18 mouse cellular contexts compared by ENCODE assay signal in genomic region chr17:46513329-46513728, GRCm38 (mm10). TPM values are rescaled to one million over a fixed set of nuclear protein-coding genes. Genes with fewer than 3 reads are reported as not detected.
DNase-seq lines count a peak whose midpoint lies in the region; ATAC-seq and TF ChIP-seq lines count a peak whose summit lies in the region.
"Had no signal": no experiment of that assay in that cellular context is flagged by ENCODE, and none has a peak within 500 bp of the region (broad histone marks: within the 10 kb centered on the region; RNA-seq: fewer than 3 reads in every experiment).

No protein-coding gene starts in this region.

- no peaks in the 10 kb centered on the region for H3K9me3 ChIP-seq in midbrain, embryonic 13.5 days
- H3K9me3 ChIP-seq in midbrain, embryonic 16.5 days (replicated peaks; ENCODE audit: control insufficient read depth, low read length, poor library complexity, severe bottlenecking) = no peaks in the 10 kb centered on the region
- H3K9me3 ChIP-seq in MEL (replicated peaks; ENCODE audit: insufficient read depth, low read length) = no peaks in the 10 kb centered on the region
- no peaks in the 10 kb centered on the region for H3K9me3 ChIP-seq in midbrain, postnatal 0 days (ENCODE audit: low read length)
- H3K9me3 ChIP-seq: embryonic facial prominence, embryonic 12.5 days; heart, embryonic 13.5 days; limb, embryonic 10.5 days; neural tube, embryonic 12.5 days had no signal

- ATAC-seq in midbrain, embryonic 13.5 days = peak; percentile 48; the same call in 1 of the 2 replicates
- no peak for ATAC-seq in midbrain, embryonic 16.5 days
- no peak for ATAC-seq in midbrain, postnatal 0 days (ENCODE audit: low FRiP score)

- no peaks in the 10 kb centered on the region; the same call in 1 of the 2 replicates for H3K4me1 ChIP-seq in kidney, adult 2 months (ENCODE audit: control insufficient read depth, insufficient read depth, low read length)
- H3K4me1 ChIP-seq in midbrain, embryonic 13.5 days (replicated peaks) = 0 out of 2 replicates have a peak, but pooled peaks cover 4% of the 10 kb centered on the region
- H3K4me1 ChIP-seq in midbrain, embryonic 16.5 days (ENCODE audit: control insufficient read depth, insufficient read depth, low read length) = no peaks in the 10 kb centered on the region
- H3K4me1 ChIP-seq in MEL (ENCODE audit: control insufficient read depth in 1 of 2, insufficient read depth in 2 of 2, low read length in 2 of 2) = no peaks in the 10 kb centered on the region
- H3K4me1 ChIP-seq in midbrain, postnatal 0 days (ENCODE audit: insufficient read depth, low read length) = no peaks in the 10 kb centered on the region
- H3K4me1 ChIP-seq: embryonic facial prominence, embryonic 12.5 days; heart, embryonic 13.5 days had no signal

- no peaks in the 10 kb centered on the region for H3K79me2 ChIP-seq in MEL (ENCODE audit: control insufficient read depth, insufficient read depth, low read length, poor library complexity)

- no peak for TF ChIP-seq RAD21 in MEL (IDR thresholded peaks at IDR 0.05; ENCODE audit: low read depth, low read length)

- no peak for TF ChIP-seq EP300 in MEL (IDR thresholded peaks at IDR 0.05; ENCODE audit: low read depth in 1 of 2, low read length in 2 of 2)

- no peaks in the 10 kb centered on the region for H3K36me3 ChIP-seq in kidney, adult 2 months (ENCODE audit: control insufficient read depth, insufficient read depth, low read length)
- H3K36me3 ChIP-seq in midbrain, embryonic 13.5 days = peaks cover 6% of the 10 kb centered on the region
- peaks cover 7% of the 10 kb centered on the region for H3K36me3 ChIP-seq in midbrain, embryonic 16.5 days (ENCODE audit: control insufficient read depth, insufficient read depth, low read length)
- H3K36me3 ChIP-seq in MEL (ENCODE audit: control insufficient read depth in 1 of 2, insufficient read depth in 2 of 2, low read length in 2 of 2) = no peaks in the 10 kb centered on the region
- H3K36me3 ChIP-seq in midbrain, postnatal 0 days (ENCODE audit: insufficient read depth, low read length) = peaks cover 29% of the 10 kb centered on the region
- H3K36me3 ChIP-seq: embryonic facial prominence, embryonic 12.5 days; limb, embryonic 10.5 days had no signal

- DNase-seq in kidney, adult 2 months = peak; percentile 62
- DNase-seq in kidney, postnatal 14 days = no peak
- DNase-seq in MEL (ENCODE audit: low read depth, low spot score) = peak; percentile 40
- DNase-seq in midbrain, postnatal 0 days (ENCODE audit: low spot score) = peak; percentile 8
- no peak for DNase-seq in frontal cortex, postnatal 25 days (ENCODE audit: low spot score in 2 of 2)
- DNase-seq: adrenal gland, postnatal 25 days; cerebellum, adult 2 months; right cerebral cortex, postnatal 25 days had no signal

- TF ChIP-seq CTCF in kidney, adult 2 months (conservative IDR thresholded peaks at IDR 0.05; ENCODE audit: insufficient read depth, insufficient read length, low read depth, low read length) = no peak
- TF ChIP-seq CTCF in MEL (IDR thresholded peaks at IDR 0.05 in 2 of 3, conservative IDR thresholded peaks at IDR 0.05 in 1 of 3; ENCODE audit: control insufficient read depth in 1 of 3, insufficient read depth in 1 of 3, low read depth in 2 of 3, low read length in 3 of 3, poor library complexity in 1 of 3, severe bottlenecking in 1 of 3) = no peak
- no peak for TF ChIP-seq CTCF in midbrain, postnatal 0 days (IDR thresholded peaks at IDR 0.05)

- no peak overlapping the region for H3K9ac ChIP-seq in midbrain, embryonic 13.5 days (replicated peaks)
- no peak overlapping the region for H3K9ac ChIP-seq in midbrain, embryonic 16.5 days (ENCODE audit: low read depth, low read length)
- no peak overlapping the region for H3K9ac ChIP-seq in MEL (ENCODE audit: control insufficient read depth, low read depth, low read length, poor library complexity, severe bottlenecking)
- no peak overlapping the region for H3K9ac ChIP-seq in midbrain, postnatal 0 days (replicated peaks; ENCODE audit: low read length, poor library complexity, severe bottlenecking)
- H3K9ac ChIP-seq: embryonic facial prominence, embryonic 12.5 days; heart, embryonic 13.5 days; liver, embryonic 14.5 days; neural tube, embryonic 12.5 days had no signal

- no peak overlapping the region for H3K4me2 ChIP-seq in midbrain, embryonic 13.5 days (replicated peaks)
- H3K4me2 ChIP-seq in midbrain, embryonic 16.5 days (ENCODE audit: low read length) = no peak overlapping the region
- H3K4me2 ChIP-seq in midbrain, postnatal 0 days (ENCODE audit: low read depth, low read length, poor library complexity, severe bottlenecking) = no peak overlapping the region
- H3K4me2 ChIP-seq: embryonic facial prominence, embryonic 12.5 days; heart, embryonic 13.5 days; neural tube, embryonic 12.5 days had no signal

- no peak for TF ChIP-seq POLR2A in kidney, adult 2 months (IDR thresholded peaks at IDR 0.05; ENCODE audit: low read depth, low read length)
- TF ChIP-seq POLR2A in MEL (IDR thresholded peaks at IDR 0.05; ENCODE audit: control insufficient read depth in 1 of 2, insufficient read depth in 1 of 2, low read depth in 1 of 2, low read length in 2 of 2, poor library complexity in 1 of 2) = no peak

- WGBS in kidney, adult 2 months = 47% methylated on average over 2 of the region's 2 CpGs
- 72% methylated on average over 2 of the region's 2 CpGs for WGBS in midbrain, embryonic 13.5 days
- WGBS in midbrain, embryonic 16.5 days = 66% methylated on average over 2 of the region's 2 CpGs
- 55% methylated on average over 2 of the region's 2 CpGs for WGBS in midbrain, postnatal 0 days

- H3K27ac ChIP-seq in kidney, adult 2 months (ENCODE audit: insufficient read depth, low read depth, low read length) = no peak overlapping the region
- no peak overlapping the region for H3K27ac ChIP-seq in midbrain, embryonic 13.5 days
- no peak overlapping the region for H3K27ac ChIP-seq in midbrain, embryonic 16.5 days (ENCODE audit: low read length)
- no peak overlapping the region for H3K27ac ChIP-seq in MEL (ENCODE audit: control insufficient read depth, low read depth, low read length)
- H3K27ac ChIP-seq in midbrain, postnatal 0 days (ENCODE audit: low read depth, low read length) = no peak overlapping the region
- H3K27ac ChIP-seq: embryonic facial prominence, embryonic 12.5 days; heart, embryonic 13.5 days; left cerebral cortex, adult 2 months; limb, embryonic 10.5 days; liver, embryonic 14.5 days; macrophage; neural tube, embryonic 12.5 days had no signal

- H3K27me3 ChIP-seq in kidney, adult 2 months (replicated peaks; ENCODE audit: control insufficient read depth, insufficient read depth, low read length) = no peaks in the 10 kb centered on the region
- no peaks in the 10 kb centered on the region for H3K27me3 ChIP-seq in midbrain, embryonic 13.5 days
- H3K27me3 ChIP-seq in midbrain, embryonic 16.5 days (ENCODE audit: control insufficient read depth, insufficient read depth, low read depth, low read length) = no peaks in the 10 kb centered on the region
- no peaks in the 10 kb centered on the region for H3K27me3 ChIP-seq in MEL (ENCODE audit: control insufficient read depth in 1 of 2, insufficient read depth in 2 of 2, low read length in 2 of 2)
- no peaks in the 10 kb centered on the region for H3K27me3 ChIP-seq in midbrain, postnatal 0 days (ENCODE audit: insufficient read depth, low read length)
- H3K27me3 ChIP-seq: embryonic facial prominence, embryonic 12.5 days; heart, embryonic 13.5 days; neural tube, embryonic 12.5 days had no signal

- H3K4me3 ChIP-seq in kidney, adult 2 months (ENCODE audit: insufficient read depth, low read depth, low read length) = no peak overlapping the region
- H3K4me3 ChIP-seq in midbrain, embryonic 13.5 days (replicated peaks) = no peak overlapping the region
- H3K4me3 ChIP-seq in midbrain, embryonic 16.5 days (ENCODE audit: low read depth, low read length) = no peak overlapping the region
- H3K4me3 ChIP-seq in MEL (ENCODE audit: control insufficient read depth in 1 of 2, insufficient read depth in 1 of 2, low read depth in 2 of 2, low read length in 2 of 2) = no peak overlapping the region
- H3K4me3 ChIP-seq in midbrain, postnatal 0 days (ENCODE audit: low read depth, low read length) = no peak overlapping the region
- H3K4me3 ChIP-seq: embryonic facial prominence, embryonic 12.5 days; heart, embryonic 13.5 days; left cerebral cortex, adult 2 months; limb, embryonic 10.5 days; neural tube, embryonic 12.5 days had no signal

RNA-seq across cellular contexts. Expression of gene Dnph1, which starts 16.8 kb away (rescaled TPM):
- 20.7 and 22.8 TPM in 2 replicates for polyA plus RNA-seq in kidney, adult 2 months (2012; rRNA removed)
- 31.6 and 32.4 TPM in 2 replicates for polyA plus RNA-seq in midbrain, embryonic 13.5 days (2015; fragmentation: Nextera tagmentation; extraction: Ambion mirVana)
- 11.1 and 11.5 TPM in 2 replicates for polyA plus RNA-seq in midbrain, embryonic 16.5 days (2015; fragmentation: Nextera tagmentation; extraction: Ambion mirVana)
- 37.2 and 40.8 TPM in 2 replicates for total RNA-seq in MEL (2012; rRNA removed)
- 10 to 100 TPM in 1 of 2 experiments, not detected in 1; 86.5 TPM for polyA plus RNA-seq in MEL (2012; ENCODE audit: insufficient read depth in 1 of 2, insufficient read length in 2 of 2, low read depth in 1 of 2, low replicate concordance in 2 of 2, missing spikeins in 1 of 2)
- 4.0 and 4.1 TPM in 2 replicates for total RNA-seq in midbrain, postnatal 0 days (2014; rRNA removed)
- polyA plus RNA-seq in midbrain, postnatal 0 days (2015; fragmentation: Nextera tagmentation; extraction: Ambion mirVana) = 10.2 and 10.4 TPM in 2 replicates
- total RNA-seq: monocyte, adult 5-6 weeks had no signal

RNA-seq across cellular contexts. Expression of gene Ttbk1, which starts 25.9 kb away (rescaled TPM):
- 1.4 and 1.6 TPM in 2 replicates for polyA plus RNA-seq in kidney, adult 2 months (2012; rRNA removed)
- polyA plus RNA-seq in midbrain, embryonic 13.5 days (2015; fragmentation: Nextera tagmentation; extraction: Ambion mirVana) = 4.6 and 5.0 TPM in 2 replicates
- polyA plus RNA-seq in midbrain, embryonic 16.5 days (2015; fragmentation: Nextera tagmentation; extraction: Ambion mirVana) = 4.7 and 5.5 TPM in 2 replicates
- not detected in 2 replicates for total RNA-seq in MEL (2012; rRNA removed)
- under 1 TPM in 1 of 2 experiments, not detected in 1; 0.08 TPM for polyA plus RNA-seq in MEL (2012; ENCODE audit: insufficient read depth in 1 of 2, insufficient read length in 2 of 2, low read depth in 1 of 2, low replicate concordance in 2 of 2, missing spikeins in 1 of 2)
- total RNA-seq in midbrain, postnatal 0 days (2014; rRNA removed) = 46.8 and 50.1 TPM in 2 replicates
- 5.4 and 6.1 TPM in 2 replicates for polyA plus RNA-seq in midbrain, postnatal 0 days (2015; fragmentation: Nextera tagmentation; extraction: Ambion mirVana)
- polyA plus RNA-seq: macrophage had no signal

RNA-seq across cellular contexts. Expression of gene Cul9, which starts 32.9 kb away (rescaled TPM):
- 27.0 and 32.4 TPM in 2 replicates for polyA plus RNA-seq in kidney, adult 2 months (2012; rRNA removed)
- 18.7 and 20.3 TPM in 2 replicates for polyA plus RNA-seq in midbrain, embryonic 13.5 days (2015; fragmentation: Nextera tagmentation; extraction: Ambion mirVana)
- 26.8 and 28.0 TPM in 2 replicates for polyA plus RNA-seq in midbrain, embryonic 16.5 days (2015; fragmentation: Nextera tagmentation; extraction: Ambion mirVana)
- total RNA-seq in MEL (2012; rRNA removed) = 3.6 TPM in 2 replicates
- 10 to 100 TPM in 1 of 2 experiments, not detected in 1; 10.7 TPM for polyA plus RNA-seq in MEL (2012; ENCODE audit: insufficient read depth in 1 of 2, insufficient read length in 2 of 2, low read depth in 1 of 2, low replicate concordance in 2 of 2, missing spikeins in 1 of 2)
- 53.8 and 70.9 TPM in 2 replicates for total RNA-seq in midbrain, postnatal 0 days (2014; rRNA removed)
- 13.6 and 16.7 TPM in 2 replicates for polyA plus RNA-seq in midbrain, postnatal 0 days (2015; fragmentation: Nextera tagmentation; extraction: Ambion mirVana)

RNA-seq across cellular contexts. Expression of gene Srf, which starts 42.6 kb away (rescaled TPM):
- 67.0 and 86.3 TPM in 2 replicates for polyA plus RNA-seq in kidney, adult 2 months (2012; rRNA removed)
- polyA plus RNA-seq in midbrain, embryonic 13.5 days (2015; fragmentation: Nextera tagmentation; extraction: Ambion mirVana) = 4.1 and 6.0 TPM in 2 replicates
- polyA plus RNA-seq in midbrain, embryonic 16.5 days (2015; fragmentation: Nextera tagmentation; extraction: Ambion mirVana) = 3.0 and 3.2 TPM in 2 replicates
- 38.9 and 43.9 TPM in 2 replicates for total RNA-seq in MEL (2012; rRNA removed)
- 100 to 1,000 TPM in 1 of 2 experiments, not detected in 1; 114 TPM for polyA plus RNA-seq in MEL (2012; ENCODE audit: insufficient read depth in 1 of 2, insufficient read length in 2 of 2, low read depth in 1 of 2, low replicate concordance in 2 of 2, missing spikeins in 1 of 2)
- total RNA-seq in midbrain, postnatal 0 days (2014; rRNA removed) = 45.8 and 69.0 TPM in 2 replicates
- 2.6 and 3.3 TPM in 2 replicates for polyA plus RNA-seq in midbrain, postnatal 0 days (2015; fragmentation: Nextera tagmentation; extraction: Ambion mirVana)

Comparison
In these comparisons a context has a peak if more than half of its experiments do, and no peak if none do; other contexts are left out.
1. DNase-seq: peak in kidney, adult 2 months (single experiment), MEL (single experiment) and midbrain, postnatal 0 days (single experiment); none in kidney, postnatal 14 days (single experiment) and frontal cortex, postnatal 25 days (0 of 2).